Mouse (Mus musculus) heart, postnatal 0 days (tissue): ENCODE measurements at regions not wholly inside any gene's neighbourhood (a gene's known extent, or its start where the extent isn't known, plus 50 kb on each side); places are given as distances from the start of the nearest gene placed in this dataset.

Source experiments
- CTCF ChIP-seq: IDR thresholded peaks from 2 replicates; pipeline ENCODE4 v1.5.1; 2016; ENCODE audit warnings: antibody characterized with exemption, control low read depth, low read depth
- EP300 ChIP-seq: IDR thresholded peaks from 2 replicates; pipeline ENCODE4 v1.6.1; 2016; ENCODE audit warnings: antibody characterized with exemption, low read depth

- no peak for TF ChIP-seq CTCF
- no peak for TF ChIP-seq EP300
Measured at GRCm38 (mm10) chr2:166438207-166438606, 275.4 kb downstream of the Prex1 start.
